Mouse (Mus musculus): ENCODE results near the gene Syngr2. TPM values are rescaled to one million over a fixed set of nuclear protein-coding genes. Genes with fewer than 3 reads are reported as not detected.
A peak's percentile ranks its signal among the peaks of the same experiment; 100 is the strongest.
"Not testable (repeated sequence)": the region's sequence is repeated elsewhere in the genome, so short reads cannot be mapped to it uniquely, and the experiment has no call there.

Syngr2 gene
- polyA plus RNA-seq, 1 experiment from 2014 or later = 173 TPM

DNA sequence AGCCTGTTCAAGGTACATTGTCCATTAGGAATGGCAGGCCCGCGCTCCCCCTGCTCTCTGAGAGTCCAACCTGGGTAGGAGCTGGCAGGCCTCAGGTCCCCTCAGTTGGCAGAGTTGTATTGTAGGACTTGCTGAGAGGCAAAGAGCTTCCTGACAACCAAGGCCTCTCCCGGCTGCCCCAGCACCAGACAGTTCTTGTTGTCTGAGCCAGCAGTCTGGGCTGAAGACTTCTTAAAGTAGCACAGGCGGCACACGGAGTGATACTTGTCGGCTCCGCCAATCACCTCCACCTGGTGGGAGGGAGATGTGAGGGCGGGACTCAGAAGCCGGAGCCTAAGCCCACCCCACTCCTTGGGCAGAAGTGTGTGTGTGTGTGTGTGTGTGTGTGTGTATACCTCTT lies 6.4 kb downstream of the Syngr2 start:
- H3K27me3 ChIP-seq (replicated peaks; ENCODE audit: control insufficient read depth, insufficient read depth, low read length); ATAC-seq; H3K9ac ChIP-seq (ENCODE audit: low read depth, low read length); H3K4me3 ChIP-seq (ENCODE audit: low read length); H3K4me2 ChIP-seq (ENCODE audit: low read depth, low read length); H3K27ac ChIP-seq (ENCODE audit: low read length); H3K9me3 ChIP-seq (ENCODE audit: control insufficient read depth, low read length): not testable (repeated sequence)
- peaks cover 21% of the 10 kb centered on the region; the same call in 1 of the 2 replicates for H3K4me1 ChIP-seq (ENCODE audit: control insufficient read depth, insufficient read depth, low read length)
- 76% methylated on average over 9 of the region's 9 CpGs for whole genome bisulfite sequencing
- peaks cover 18% of the 10 kb centered on the region for H3K36me3 ChIP-seq (ENCODE audit: control insufficient read depth, insufficient read depth, low read length)

- Histone ChIP-seq H3K4me1 (ENCODE audit: control insufficient read depth, insufficient read depth, low read length) (peaks cover 15% of the 10 kb centered on the region; the same call in 1 of the 2 replicates), H3K9me3 (ENCODE audit: control insufficient read depth, low read length) (no peaks in the 10 kb centered on the region), H3K27me3 (replicated peaks; ENCODE audit: control insufficient read depth, insufficient read depth, low read length) (no peaks in the 10 kb centered on the region), H3K36me3 (ENCODE audit: control insufficient read depth, insufficient read depth, low read length) (peaks cover 24% of the 10 kb centered on the region), H3K4me2 (ENCODE audit: low read depth, low read length) (no peak overlapping the region), H3K4me3 (ENCODE audit: low read length) (no peak overlapping the region), H3K27ac (ENCODE audit: low read length) (no peak overlapping the region), H3K9ac (ENCODE audit: low read depth, low read length) (no peak overlapping the region)
- 81% methylated on average over 13 of the region's 13 CpGs for WGBS
- no peak for ATAC-seq
Measured at GRCm38 (mm10) chr11:117816389-117816996, 7.0 kb downstream of the Syngr2 start.

GRCm38 (mm10) chr11:117819095-117819494 lies 9.6 kb downstream of the Syngr2 start:
- Histone ChIP-seq H3K4me3 (ENCODE audit: low read length) (no peak overlapping the region), H3K4me2 (ENCODE audit: low read depth, low read length) (no peak overlapping the region), H3K36me3 (ENCODE audit: control insufficient read depth, insufficient read depth, low read length) (peaks cover 19% of the 10 kb centered on the region), H3K9ac (ENCODE audit: low read depth, low read length) (no peak overlapping the region), H3K4me1 (ENCODE audit: control insufficient read depth, insufficient read depth, low read length) (peaks cover 33% of the 10 kb centered on the region), H3K9me3 (ENCODE audit: control insufficient read depth, low read length) (no peaks in the 10 kb centered on the region), H3K27ac (ENCODE audit: low read length) (no peak overlapping the region; the same call in 1 of the 2 replicates), H3K27me3 (replicated peaks; ENCODE audit: control insufficient read depth, insufficient read depth, low read length) (no peaks in the 10 kb centered on the region)
- 75% methylated on average over 8 of the region's 8 CpGs for WGBS
- no peak for ATAC-seq

DNA sequence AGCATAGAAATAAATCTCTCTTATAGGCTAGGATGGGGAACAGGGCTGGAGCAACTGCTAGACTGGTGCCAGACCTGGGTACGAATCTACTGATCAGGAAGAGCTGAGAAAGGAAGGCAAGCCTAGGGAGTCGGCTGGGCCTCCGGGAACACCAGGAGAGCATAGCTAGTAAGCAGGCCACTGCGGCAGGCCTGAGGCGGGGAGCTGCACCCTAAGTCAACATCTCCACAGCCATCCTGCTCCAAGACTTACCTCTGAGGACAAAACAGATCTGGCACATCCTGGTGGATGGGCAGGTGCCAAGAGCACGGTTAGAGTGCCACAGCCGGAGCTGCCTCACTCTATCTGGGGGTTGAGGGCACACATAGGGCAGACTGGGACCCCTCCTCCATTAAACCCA lies 10.7 kb downstream of the Syngr2 start:
- Histone ChIP-seq H3K4me1 (ENCODE audit: control insufficient read depth, insufficient read depth, low read length) (peaks cover 37% of the 10 kb centered on the region), H3K27me3 (replicated peaks; ENCODE audit: control insufficient read depth, insufficient read depth, low read length) (no peaks in the 10 kb centered on the region), H3K4me2 (ENCODE audit: low read depth, low read length) (no peak overlapping the region), H3K4me3 (ENCODE audit: low read length) (no peak overlapping the region), H3K9me3 (ENCODE audit: control insufficient read depth, low read length) (no peaks in the 10 kb centered on the region), H3K36me3 (ENCODE audit: control insufficient read depth, insufficient read depth, low read length) (peaks cover 19% of the 10 kb centered on the region), H3K9ac (ENCODE audit: low read depth, low read length) (no peak overlapping the region), H3K27ac (ENCODE audit: low read length) (no peak overlapping the region)
- no peak for ATAC-seq
- WGBS = 82% methylated on average over 7 of the region's 7 CpGs

DNA sequence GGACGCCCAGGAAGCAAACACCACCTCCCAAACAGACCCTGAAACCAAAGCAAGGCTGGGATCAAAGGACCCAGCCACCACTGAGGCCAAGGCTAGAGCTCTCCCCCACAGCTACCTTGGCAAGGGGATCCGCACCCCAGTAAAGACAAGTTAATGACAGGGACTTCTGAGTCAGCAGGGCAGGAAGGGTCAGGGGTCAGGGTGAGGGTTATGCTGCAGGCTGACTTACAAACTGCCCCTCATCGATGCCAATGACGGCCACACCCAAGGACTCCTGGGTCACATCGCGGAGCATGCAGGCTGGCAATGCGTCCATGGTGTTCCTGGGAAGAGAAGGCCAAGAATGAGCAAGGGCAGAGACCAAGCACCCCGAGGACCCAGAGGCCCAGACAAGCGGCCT lies 12.4 kb downstream of the Syngr2 start:
- ATAC-seq = no peak
- Histone ChIP-seq H3K4me1 (ENCODE audit: control insufficient read depth, insufficient read depth, low read length) (peaks cover 34% of the 10 kb centered on the region), H3K4me2 (ENCODE audit: low read depth, low read length) (no peak overlapping the region), H3K36me3 (ENCODE audit: control insufficient read depth, insufficient read depth, low read length) (peaks cover 15% of the 10 kb centered on the region), H3K27me3 (replicated peaks; ENCODE audit: control insufficient read depth, insufficient read depth, low read length) (no peaks in the 10 kb centered on the region), H3K4me3 (ENCODE audit: low read length) (no peak overlapping the region), H3K27ac (ENCODE audit: low read length) (no peak overlapping the region), H3K9me3 (ENCODE audit: control insufficient read depth, low read length) (no peaks in the 10 kb centered on the region), H3K9ac (ENCODE audit: low read depth, low read length) (0 out of 2 replicates have a peak overlapping the region, but pooled peaks have one; percentile 13)
- WGBS = 84% methylated on average over 9 of the region's 9 CpGs

DNA sequence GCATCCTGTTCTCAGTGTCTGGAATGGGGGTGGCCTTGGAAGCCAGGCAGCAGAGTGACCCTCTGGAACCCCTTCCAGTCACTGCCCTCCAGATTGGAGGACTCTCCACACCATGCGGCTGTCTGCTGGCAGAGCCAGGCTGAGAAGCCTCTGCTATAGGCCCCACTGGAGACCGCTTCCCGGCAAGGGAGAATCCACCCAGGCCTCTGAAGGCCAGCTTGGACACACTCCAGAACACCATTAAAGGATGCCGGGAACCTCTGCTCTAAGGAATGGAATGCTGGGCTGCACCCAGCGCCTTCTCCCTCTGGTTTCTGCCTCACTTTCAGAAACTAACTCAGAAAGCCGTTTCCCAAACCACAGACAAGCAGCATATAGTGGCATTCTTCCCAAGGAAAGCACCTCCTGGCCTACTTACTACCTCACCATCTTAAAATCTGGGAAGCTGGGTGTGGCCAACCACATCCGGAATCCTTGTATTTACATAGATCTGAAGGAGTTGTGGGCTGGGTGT lies 13.3 kb downstream of the Syngr2 start:
- Histone ChIP-seq H3K27ac (ENCODE audit: low read length) (peak overlapping the region; percentile 78), H3K9ac (ENCODE audit: low read depth, low read length) (peak overlapping the region; percentile 50), H3K9me3 (ENCODE audit: control insufficient read depth, low read length) (no peaks in the 10 kb centered on the region), H3K36me3 (ENCODE audit: control insufficient read depth, insufficient read depth, low read length) (peaks cover 10% of the 10 kb centered on the region), H3K4me3 (ENCODE audit: low read length) (no peak overlapping the region), H3K27me3 (replicated peaks; ENCODE audit: control insufficient read depth, insufficient read depth, low read length) (no peaks in the 10 kb centered on the region), H3K4me1 (ENCODE audit: control insufficient read depth, insufficient read depth, low read length) (peaks cover 39% of the 10 kb centered on the region), H3K4me2 (ENCODE audit: low read depth, low read length) (no peak overlapping the region)
- 52% methylated on average over 7 of the region's 7 CpGs for WGBS
- ATAC-seq = no peak

GRCm38 (mm10) chr11:117823411-117823810 lies 13.9 kb downstream of the Syngr2 start:
- ATAC-seq = no peak
- peak overlapping the region; percentile 78 for H3K27ac ChIP-seq (ENCODE audit: low read length)
- no peaks in the 10 kb centered on the region for H3K27me3 ChIP-seq (replicated peaks; ENCODE audit: control insufficient read depth, insufficient read depth, low read length)
- H3K9me3 ChIP-seq (ENCODE audit: control insufficient read depth, low read length) = no peaks in the 10 kb centered on the region
- peak overlapping the region; percentile 89; the same call in 1 of the 2 replicates for H3K4me2 ChIP-seq (ENCODE audit: low read depth, low read length)
- peaks cover 10% of the 10 kb centered on the region for H3K36me3 ChIP-seq (ENCODE audit: control insufficient read depth, insufficient read depth, low read length)
- H3K4me1 ChIP-seq (ENCODE audit: control insufficient read depth, insufficient read depth, low read length) = peaks cover 46% of the 10 kb centered on the region
- peak overlapping the region; percentile 67; the same call in 1 of the 2 replicates for H3K9ac ChIP-seq (ENCODE audit: low read depth, low read length)
- H3K4me3 ChIP-seq (ENCODE audit: low read length) = no peak overlapping the region
- 85% methylated on average over 6 of the region's 6 CpGs for WGBS

DNA sequence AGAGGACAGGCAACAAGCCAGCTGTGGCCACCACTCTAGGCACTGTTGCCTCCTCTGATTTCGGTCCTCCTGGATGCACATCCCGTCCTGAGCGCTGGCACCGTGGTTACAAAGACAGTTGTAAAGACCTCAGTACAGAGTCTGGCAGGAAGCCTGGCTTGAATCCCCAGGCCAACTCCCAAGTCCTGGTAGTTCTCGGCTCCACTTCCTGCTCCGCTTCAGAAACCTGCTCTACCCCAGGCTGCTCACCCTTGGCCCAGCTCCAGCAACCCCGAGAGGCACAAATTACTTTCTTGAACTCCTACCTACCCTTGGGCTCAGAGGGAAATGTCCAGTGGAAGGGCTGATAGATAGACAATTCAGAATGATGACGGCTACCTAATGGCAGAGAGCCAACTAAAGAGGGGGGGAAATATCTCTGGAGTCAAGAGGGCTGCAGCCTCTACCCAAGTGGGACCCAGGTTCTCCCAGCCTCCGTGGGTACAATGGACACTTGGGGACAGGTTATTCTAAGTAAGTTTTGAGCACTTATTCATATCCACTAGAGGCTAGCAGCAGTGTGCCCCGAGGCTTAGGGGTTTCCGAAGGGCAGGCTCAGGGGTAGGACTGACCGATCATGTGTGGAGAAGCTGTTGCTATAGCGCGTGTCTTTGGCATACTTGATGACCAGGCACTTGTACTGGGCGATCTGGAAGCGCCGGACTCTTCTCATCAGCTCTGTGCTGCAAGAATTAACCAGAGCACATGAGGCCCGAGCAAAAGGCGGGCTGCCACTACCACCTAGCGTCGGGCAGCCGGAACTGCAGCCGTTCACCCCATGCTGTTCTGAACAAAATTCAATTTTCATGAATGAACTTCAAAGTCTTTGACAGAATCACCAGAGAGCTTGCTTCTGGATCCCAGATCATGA lies 14.8 kb downstream of the Syngr2 start:
- peaks cover 52% of the 10 kb centered on the region for H3K4me1 ChIP-seq (ENCODE audit: control insufficient read depth, insufficient read depth, low read length)
- peak overlapping the region; percentile 65 for H3K4me3 ChIP-seq (ENCODE audit: low read length)
- no peaks in the 10 kb centered on the region for H3K9me3 ChIP-seq (ENCODE audit: control insufficient read depth, low read length)
- H3K27me3 ChIP-seq (replicated peaks; ENCODE audit: control insufficient read depth, insufficient read depth, low read length) = no peaks in the 10 kb centered on the region
- H3K36me3 ChIP-seq (ENCODE audit: control insufficient read depth, insufficient read depth, low read length) = peaks cover 10% of the 10 kb centered on the region
- H3K9ac ChIP-seq (ENCODE audit: low read depth, low read length) = peak overlapping the region; percentile 84
- H3K27ac ChIP-seq (ENCODE audit: low read length) = peak overlapping the region; percentile 81
- 10% methylated on average over 23 of the region's 23 CpGs for WGBS
- peak overlapping the region; percentile 89 for H3K4me2 ChIP-seq (ENCODE audit: low read depth, low read length)
- ATAC-seq = peak; percentile 52

DNA sequence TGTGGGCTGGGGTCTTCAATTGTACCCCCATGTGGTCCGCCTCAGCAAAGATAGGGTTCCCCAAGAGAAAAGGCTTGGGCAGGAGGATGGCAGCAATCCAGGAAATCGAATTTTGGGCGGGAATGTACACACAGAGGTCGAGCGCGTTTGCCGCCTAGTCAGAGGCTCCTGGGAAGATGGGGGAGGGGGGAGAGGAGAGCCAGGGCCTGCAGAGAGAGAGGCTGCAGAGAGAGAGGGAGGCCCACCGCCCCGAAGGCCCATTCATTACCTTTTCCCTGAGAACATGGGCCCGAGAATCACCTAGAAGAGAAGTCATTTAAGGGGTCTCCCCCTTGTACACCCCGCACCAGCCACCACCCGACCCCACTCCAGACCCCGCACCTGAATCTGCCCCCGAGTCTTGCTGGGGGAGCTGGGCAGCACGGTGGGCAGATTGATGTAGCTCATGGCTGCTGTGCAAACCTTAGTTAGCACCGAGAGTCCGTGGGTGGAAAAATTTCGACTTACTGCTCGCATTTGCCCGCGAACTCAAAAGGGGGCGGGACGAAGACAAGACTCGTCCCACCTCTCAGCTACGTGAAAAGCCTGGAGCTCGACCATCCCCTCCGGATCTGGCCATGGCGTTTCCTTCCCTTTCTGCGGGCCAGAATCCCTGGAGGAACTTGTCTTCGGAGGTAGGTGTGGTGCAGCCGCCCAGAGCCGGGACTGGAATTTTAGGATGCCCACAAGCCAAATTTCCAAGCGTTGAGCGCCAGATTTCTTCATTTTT lies 16.0 kb downstream of the Syngr2 start, which contains the start of the genes Afmid and Tk1:
TSS of gene Afmid (plus strand) at position 592 of the 769 bp plus-strand sequence.
TSS of gene Tk1 (minus strand) at position 760 of the 769 bp plus-strand sequence.
- peaks cover 64% of the 10 kb centered on the region for H3K4me1 ChIP-seq (ENCODE audit: control insufficient read depth, insufficient read depth, low read length)

More for the DNA sequence above, 16.0 kb downstream of the Syngr2 start, which contains the start of the genes Afmid and Tk1:
- Histone ChIP-seq H3K27me3 (replicated peaks; ENCODE audit: control insufficient read depth, insufficient read depth, low read length) (no peaks in the 10 kb centered on the region), H3K4me2 (ENCODE audit: low read depth, low read length) (peak within 1 kb of the TSS; percentile 89), H3K9ac (ENCODE audit: low read depth, low read length) (peak within 1 kb of the TSS; percentile 84), H3K9me3 (ENCODE audit: control insufficient read depth, low read length) (no peaks in the 10 kb centered on the region), H3K4me3 (ENCODE audit: low read length) (peak within 1 kb of the TSS; percentile 65), H3K36me3 (ENCODE audit: control insufficient read depth, insufficient read depth, low read length) (peaks cover 10% of the 10 kb centered on the region), H3K27ac (ENCODE audit: low read length) (peak within 1 kb of the TSS; percentile 98)
- WGBS = under 1% methylated on average over 34 of the region's 34 CpGs
- peak; percentile 54 for ATAC-seq

All from intestine, embryonic 16.5 days (tissue).